Mouse (Mus musculus): ENCODE measurements at regions not wholly inside any gene's neighbourhood (a gene's known extent, or its start where the extent isn't known, plus 50 kb on each side); places are given as distances from the start of the nearest gene placed in this dataset.

DNA sequence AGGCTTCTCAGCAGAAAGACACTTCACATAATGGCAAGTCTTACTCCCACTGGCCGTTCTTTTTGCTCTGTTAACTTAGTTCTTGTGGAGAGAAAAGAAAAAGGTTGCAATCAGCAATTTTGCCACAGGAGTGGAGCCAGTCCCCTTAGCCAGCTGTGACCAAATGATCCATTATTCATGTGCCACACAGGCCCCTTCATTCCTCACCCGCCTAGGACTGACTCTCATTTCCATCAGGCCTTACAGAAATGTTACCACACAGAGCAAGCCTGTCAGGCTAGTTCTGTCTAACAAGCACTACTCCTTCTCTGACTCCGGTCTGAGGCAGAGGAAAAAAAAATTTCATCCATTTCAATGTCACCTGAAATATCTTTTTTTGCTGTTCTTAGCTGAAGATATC, 1266.2 kb downstream of the Gsdmc2 start:
- TF ChIP-seq CTCF (IDR thresholded peaks at IDR 0.05; ENCODE audit: low read depth, low read length) (no peak), POLR2A (IDR thresholded peaks at IDR 0.05; ENCODE audit: extremely low read depth, insufficient read depth, low read length) (no peak)
